Mouse (Mus musculus) cortical plate, adult 2 months (tissue): Measurements from ENCODE around the gene Rpl10.

ENCODE experiments used
- CTCF ChIP-seq: fragments of 200-500 bp; IDR thresholded peaks from 2 replicates; pipeline ENCODE4 v1.5.1; 2011; ENCODE audit warnings: mild to moderate bottlenecking, control low read depth, low read length; ENCODE audit not compliant: insufficient read depth; ENCODE audit errors: extremely low read depth
- POLR2A ChIP-seq: fragments of 200-500 bp; IDR thresholded peaks from 2 replicates; pipeline ENCODE4 v1.6.1; 2011; ENCODE audit warnings: mild to moderate bottlenecking, low read length, control low read depth; ENCODE audit not compliant: insufficient read depth; ENCODE audit errors: extremely low read depth

GRCm38 (mm10) chrX:74243807-74244206 is 26.8 kb upstream of the Rpl10 start:
- TF ChIP-seq CTCF (no peak), POLR2A (no peak)
